Mouse (Mus musculus): Measurements from ENCODE around the gene Cbr4. TPM values are rescaled to one million over a fixed set of nuclear protein-coding genes. Genes with fewer than 3 reads are reported as not detected.
A peak's percentile ranks its signal among the peaks of the same experiment; 100 is the strongest.

The Cbr4 gene
- total and polyA plus RNA-seq, 2 experiments from 2014 or later, result 8.8 to 19.2 TPM

DNA sequence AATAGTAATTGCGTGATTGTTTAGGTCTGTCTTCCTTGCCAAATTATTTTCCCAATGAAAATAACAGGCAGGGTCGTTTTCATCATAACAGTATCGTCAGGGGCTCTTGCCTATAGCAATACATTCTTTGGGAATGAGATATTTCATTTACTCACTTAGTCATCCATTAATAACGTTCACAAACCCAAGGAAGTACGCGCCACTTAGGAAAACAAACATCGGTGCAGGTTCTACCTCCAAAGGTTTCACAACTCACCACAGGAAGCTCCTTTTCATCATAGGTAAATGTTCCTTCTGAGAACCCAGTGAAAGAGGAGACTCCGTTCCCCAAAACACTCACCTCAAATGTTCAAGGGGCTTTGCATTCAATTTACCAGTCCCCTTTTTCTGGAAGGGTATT, 8.7 kb upstream of the Cbr4 start:
- WGBS, result 90% methylated on average over 8 of the region's 8 CpGs
- H3K4me1 ChIP-seq (ENCODE audit: insufficient read depth, low read length), result no peaks in the 10 kb centered on the region
- no peak for ATAC-seq (ENCODE audit: low FRiP score)
- DNase-seq (ENCODE audit: low spot score), result no peak
- H3K27ac ChIP-seq (ENCODE audit: low read depth, low read length), result no peak overlapping the region
- no peaks in the 10 kb centered on the region for H3K36me3 ChIP-seq (ENCODE audit: insufficient read depth, low read length)
- no peak for TF ChIP-seq CTCF (IDR thresholded peaks at IDR 0.05)
- no peak overlapping the region for H3K9ac ChIP-seq (replicated peaks; ENCODE audit: low read length, poor library complexity, severe bottlenecking)
- H3K4me3 ChIP-seq (ENCODE audit: low read depth, low read length), result no peak overlapping the region
- H3K4me2 ChIP-seq (ENCODE audit: low read depth, low read length, poor library complexity, severe bottlenecking), result no peak overlapping the region
- no peaks in the 10 kb centered on the region for H3K9me3 ChIP-seq (ENCODE audit: low read length)
- no peaks in the 10 kb centered on the region for H3K27me3 ChIP-seq (ENCODE audit: insufficient read depth, low read length)

DNA sequence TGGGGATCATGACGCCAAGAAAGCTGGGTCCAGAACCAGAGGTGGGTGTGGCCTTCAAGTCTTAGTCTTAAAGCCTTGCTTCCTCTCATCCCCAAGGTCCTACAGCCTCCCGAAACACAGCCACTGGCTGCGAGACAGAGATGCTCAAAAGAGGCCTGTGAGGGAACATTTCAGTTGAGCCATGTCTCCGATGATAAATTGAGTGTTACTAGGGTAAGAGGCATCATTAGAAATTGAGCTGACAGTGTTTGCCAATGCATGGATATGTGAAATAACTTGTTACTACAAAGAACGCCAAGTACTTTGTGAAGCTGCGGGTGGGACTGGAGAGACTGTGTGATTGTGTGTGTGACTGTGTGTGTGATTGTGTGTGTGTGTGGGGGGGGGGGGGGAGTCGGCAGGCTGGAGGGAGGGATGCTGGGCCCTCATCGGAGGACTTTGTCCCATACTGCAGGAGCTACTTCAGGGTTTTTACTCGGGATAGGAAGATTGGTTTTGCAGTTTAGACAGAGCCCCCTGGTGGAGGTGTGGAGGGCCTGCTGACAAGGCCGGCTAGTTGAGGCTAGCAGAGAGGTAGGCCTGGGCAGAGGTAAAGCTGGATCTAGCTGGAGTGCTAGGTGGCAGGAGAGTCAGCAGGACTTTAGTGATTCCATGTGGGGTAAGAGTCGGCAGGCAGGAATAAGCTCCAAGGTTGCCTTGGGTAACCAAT, 7.9 kb upstream of the Cbr4 start:
- Histone ChIP-seq H3K36me3 (ENCODE audit: insufficient read depth, low read length) (no peaks in the 10 kb centered on the region), H3K9ac (replicated peaks; ENCODE audit: low read length, poor library complexity, severe bottlenecking) (no peak overlapping the region), H3K4me3 (ENCODE audit: low read depth, low read length) (no peak overlapping the region), H3K4me2 (ENCODE audit: low read depth, low read length, poor library complexity, severe bottlenecking) (no peak overlapping the region), H3K4me1 (ENCODE audit: insufficient read depth, low read length) (no peaks in the 10 kb centered on the region), H3K27ac (ENCODE audit: low read depth, low read length) (no peak overlapping the region), H3K27me3 (ENCODE audit: insufficient read depth, low read length) (no peaks in the 10 kb centered on the region), H3K9me3 (ENCODE audit: low read length) (no peaks in the 10 kb centered on the region)
- TF ChIP-seq CTCF (IDR thresholded peaks at IDR 0.05), result peak; percentile 62
- ATAC-seq (ENCODE audit: low FRiP score) (no peak), DNase-seq (ENCODE audit: low spot score) (peak; percentile 20)
- 62% methylated on average over 10 of the region's 11 CpGs for WGBS

DNA sequence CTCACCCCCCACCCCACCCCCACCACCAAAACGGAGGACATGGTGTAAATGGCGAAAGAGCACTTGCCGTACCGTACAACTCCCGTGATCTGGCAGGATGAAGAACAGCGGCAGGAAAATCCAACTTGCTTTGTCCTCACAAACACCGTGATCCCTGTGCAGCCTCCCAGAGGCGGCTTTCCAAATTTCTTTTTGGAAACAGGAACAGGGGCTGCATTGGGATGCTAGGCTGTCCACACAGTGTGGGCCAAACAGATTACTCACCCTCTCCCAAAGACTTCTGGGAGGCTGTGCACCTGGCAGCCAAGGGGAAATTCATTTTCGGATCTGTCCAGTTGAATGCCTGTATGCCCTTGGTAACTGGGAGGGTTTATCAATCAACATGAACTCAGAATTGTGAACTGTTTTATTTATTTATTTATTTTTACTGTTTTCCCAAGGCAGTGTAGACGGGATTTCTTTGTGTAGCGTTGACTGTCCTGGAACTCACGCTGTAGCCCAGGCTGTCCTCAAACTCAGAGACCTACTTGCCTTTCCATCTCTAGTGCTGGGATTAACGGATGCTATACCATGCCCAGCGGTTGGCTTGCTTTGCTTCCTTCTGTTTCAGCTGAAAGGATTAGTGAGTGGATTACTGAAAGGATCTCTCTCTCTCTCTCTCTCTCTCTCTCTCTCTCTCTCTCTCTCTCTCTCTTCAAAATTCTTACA, 7.1 kb upstream of the Cbr4 start:
- Histone ChIP-seq H3K4me2 (ENCODE audit: low read depth, low read length, poor library complexity, severe bottlenecking) (no peak overlapping the region), H3K9ac (replicated peaks; ENCODE audit: low read length, poor library complexity, severe bottlenecking) (no peak overlapping the region), H3K9me3 (ENCODE audit: low read length) (no peaks in the 10 kb centered on the region), H3K4me1 (ENCODE audit: insufficient read depth, low read length) (no peaks in the 10 kb centered on the region), H3K27me3 (ENCODE audit: insufficient read depth, low read length) (no peaks in the 10 kb centered on the region), H3K4me3 (ENCODE audit: low read depth, low read length) (no peak overlapping the region), H3K36me3 (ENCODE audit: insufficient read depth, low read length) (no peaks in the 10 kb centered on the region), H3K27ac (ENCODE audit: low read depth, low read length) (no peak overlapping the region)
- DNase-seq (ENCODE audit: low spot score) (peak; percentile 16), ATAC-seq (ENCODE audit: low FRiP score) (no peak)
- TF ChIP-seq CTCF (IDR thresholded peaks at IDR 0.05), result no peak
- WGBS, result 78% methylated on average over 14 of the region's 14 CpGs

DNA sequence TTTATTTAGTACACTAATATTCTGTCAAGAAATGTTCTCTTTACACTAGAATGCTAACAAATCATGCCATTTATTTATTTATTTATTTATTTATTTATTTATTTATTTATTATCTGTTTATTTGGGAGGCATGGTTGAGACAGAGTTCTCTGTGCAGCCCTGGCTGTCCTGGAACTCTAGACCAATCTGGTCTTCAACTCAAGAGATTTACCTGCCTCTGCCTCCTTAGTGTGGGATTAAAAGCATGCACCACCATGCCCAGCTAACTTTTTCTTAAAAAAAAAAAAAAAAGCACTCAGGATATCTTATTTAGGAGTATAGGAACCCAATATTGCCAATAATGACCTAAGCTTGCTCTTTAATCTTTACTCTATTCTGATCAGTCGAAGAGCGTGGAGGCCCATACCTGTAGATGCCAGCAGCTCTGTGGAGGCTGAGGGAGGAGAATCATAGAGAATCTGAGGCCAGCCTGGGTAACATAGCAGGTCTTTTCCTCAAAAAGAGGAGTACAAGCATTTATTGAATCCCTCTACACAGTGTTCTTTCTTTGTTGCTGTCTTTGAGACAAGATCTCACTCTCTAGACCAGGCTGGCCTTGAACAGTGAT, 508 bp upstream of the Cbr4 start:
- WGBS, result 96% methylated on average over 2 of the region's 2 CpGs

DNA sequence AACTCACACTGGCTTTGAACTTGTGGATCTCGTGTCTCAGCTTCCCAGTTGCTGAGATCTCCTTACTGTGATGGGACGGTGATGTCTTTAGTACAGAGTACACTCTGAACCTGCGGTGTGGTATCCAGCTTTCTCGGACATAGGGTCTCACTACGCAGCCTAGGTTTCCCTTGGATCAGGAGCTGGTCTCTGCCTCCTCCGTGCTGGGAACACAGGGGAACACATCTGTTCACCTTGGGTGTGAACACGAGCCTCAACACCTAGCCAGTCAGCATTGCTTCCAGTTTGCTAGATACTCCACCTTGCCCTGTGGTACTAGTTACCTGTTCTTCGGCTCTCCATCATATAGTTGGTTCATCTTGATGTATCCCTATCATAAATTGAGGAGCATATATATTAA, 1.1 kb downstream of the Cbr4 start:
- H3K27ac ChIP-seq (ENCODE audit: low read depth, low read length), result no peak overlapping the region
- peaks cover 4% of the 10 kb centered on the region; the same call in 1 of the 2 replicates for H3K4me1 ChIP-seq (ENCODE audit: insufficient read depth, low read length)
- 95% methylated on average over 8 of the region's 8 CpGs for WGBS
- H3K27me3 ChIP-seq (ENCODE audit: insufficient read depth, low read length), result no peaks in the 10 kb centered on the region
- TF ChIP-seq CTCF (IDR thresholded peaks at IDR 0.05), result no peak
- H3K4me2 ChIP-seq (ENCODE audit: low read depth, low read length, poor library complexity, severe bottlenecking), result peak overlapping the region; percentile 81
- H3K4me3 ChIP-seq (ENCODE audit: low read depth, low read length), result peak overlapping the region; percentile 43; the same call in 1 of the 2 replicates
- no peak for ATAC-seq (ENCODE audit: low FRiP score)
- H3K36me3 ChIP-seq (ENCODE audit: insufficient read depth, low read length), result no peaks in the 10 kb centered on the region
- no peaks in the 10 kb centered on the region for H3K9me3 ChIP-seq (ENCODE audit: low read length)
- no peak overlapping the region for H3K9ac ChIP-seq (replicated peaks; ENCODE audit: low read length, poor library complexity, severe bottlenecking)
- DNase-seq (ENCODE audit: low spot score), result no peak

More for the DNA sequence above, 508 bp upstream of the Cbr4 start:
- no peak overlapping the region for H3K4me2 ChIP-seq (ENCODE audit: low read depth, low read length, poor library complexity, severe bottlenecking)
- 0 out of 2 replicates have a peak overlapping the region, but pooled peaks have one; percentile 54 for H3K9ac ChIP-seq (replicated peaks; ENCODE audit: low read length, poor library complexity, severe bottlenecking)
- no peak overlapping the region for H3K4me3 ChIP-seq (ENCODE audit: low read depth, low read length)
- H3K4me1 ChIP-seq (ENCODE audit: insufficient read depth, low read length), result peaks cover 4% of the 10 kb centered on the region; the same call in 1 of the 2 replicates
- H3K9me3 ChIP-seq (ENCODE audit: low read length), result no peaks in the 10 kb centered on the region
- no peaks in the 10 kb centered on the region for H3K36me3 ChIP-seq (ENCODE audit: insufficient read depth, low read length)
- TF ChIP-seq CTCF (IDR thresholded peaks at IDR 0.05), result no peak
- no peaks in the 10 kb centered on the region for H3K27me3 ChIP-seq (ENCODE audit: insufficient read depth, low read length)
- H3K27ac ChIP-seq (ENCODE audit: low read depth, low read length), result peak overlapping the region; percentile 86
- no peak for DNase-seq (ENCODE audit: low spot score)
- ATAC-seq (ENCODE audit: low FRiP score), result peak; percentile 20; the same call in 1 of the 2 replicates

DNA sequence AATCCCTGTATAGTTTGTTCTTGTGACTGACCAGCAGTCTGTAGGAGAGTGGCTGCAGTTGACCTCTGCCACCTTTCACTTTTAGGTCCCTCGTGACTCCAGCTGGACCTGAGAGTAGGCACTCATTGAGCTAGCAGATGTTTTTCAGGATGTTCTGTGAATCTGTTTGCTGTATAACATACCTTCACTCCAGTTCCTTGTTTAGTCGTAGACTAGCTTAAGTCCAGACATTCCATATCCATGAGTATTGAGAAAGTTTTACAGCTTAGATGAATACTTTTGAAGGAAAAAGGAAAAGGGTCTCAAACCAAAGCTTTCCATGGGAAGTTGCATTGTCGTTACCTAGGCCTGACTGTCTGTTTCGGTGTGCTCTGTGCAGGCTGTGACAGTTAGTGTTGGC, 9.6 kb downstream of the Cbr4 start:
- no peak for DNase-seq (ENCODE audit: low spot score)
- Histone ChIP-seq H3K9ac (replicated peaks; ENCODE audit: low read length, poor library complexity, severe bottlenecking) (no peak overlapping the region), H3K9me3 (ENCODE audit: low read length) (no peaks in the 10 kb centered on the region), H3K36me3 (ENCODE audit: insufficient read depth, low read length) (no peaks in the 10 kb centered on the region; the same call in 1 of the 2 replicates), H3K27me3 (ENCODE audit: insufficient read depth, low read length) (no peaks in the 10 kb centered on the region), H3K4me1 (ENCODE audit: insufficient read depth, low read length) (no peaks in the 10 kb centered on the region), H3K4me3 (ENCODE audit: low read depth, low read length) (no peak overlapping the region), H3K27ac (ENCODE audit: low read depth, low read length) (no peak overlapping the region), H3K4me2 (ENCODE audit: low read depth, low read length, poor library complexity, severe bottlenecking) (no peak overlapping the region)
- WGBS, result 91% methylated on average over 4 of the region's 4 CpGs
- no peak for TF ChIP-seq CTCF (IDR thresholded peaks at IDR 0.05)
- ATAC-seq (ENCODE audit: low FRiP score), result no peak
